Mouse (Mus musculus): ENCODE measurements around the gene Gsx1. TPM values are rescaled to one million over a fixed set of nuclear protein-coding genes. Genes with fewer than 3 reads are reported as not detected.

Gsx1 gene
- polyA plus RNA-seq, 1 experiment from 2014 or later = 8.6 TPM

DNA sequence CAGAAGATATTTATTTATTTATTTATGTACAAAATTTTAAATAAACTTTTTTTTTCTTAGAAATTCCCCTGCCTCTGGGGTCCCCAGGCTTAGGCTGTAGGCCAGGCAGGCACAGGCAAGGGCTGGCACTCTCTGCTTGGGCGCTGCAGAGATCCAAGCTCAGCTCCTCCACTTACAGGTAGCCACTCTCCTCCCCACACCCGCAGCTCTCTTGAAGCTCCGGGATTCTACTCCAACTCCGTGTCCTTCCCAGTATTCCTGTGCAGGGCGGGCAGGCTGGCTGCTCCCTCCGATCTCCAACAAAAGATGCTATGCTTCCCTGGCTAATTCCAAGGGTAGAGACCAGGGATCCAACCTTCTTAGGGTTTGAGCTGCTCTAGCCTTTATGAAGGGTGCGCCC, 2.4 kb downstream of the Gsx1 start:
- ATAC-seq (ENCODE audit: low FRiP score, low TSS enrichment) (no peak), DNase-seq (peak; percentile 16)
- no peaks in the 10 kb centered on the region for H3K36me3 ChIP-seq (ENCODE audit: control insufficient read depth, insufficient read depth, low read length)
- no peak overlapping the region for H3K9ac ChIP-seq (replicated peaks; ENCODE audit: low read length)
- WGBS = 2% methylated on average over 7 of the region's 7 CpGs
- H3K27ac ChIP-seq (replicated peaks; ENCODE audit: low read depth, low read length) = no peak overlapping the region
- H3K9me3 ChIP-seq (ENCODE audit: control insufficient read depth, low read length) = no peaks in the 10 kb centered on the region
- peak overlapping the region; percentile 19; the same call in 1 of the 2 replicates for H3K4me3 ChIP-seq (replicated peaks; ENCODE audit: low read depth, low read length)
- peaks cover 90% of the 10 kb centered on the region for H3K27me3 ChIP-seq (ENCODE audit: control insufficient read depth, insufficient read depth, low read length)
- H3K4me2 ChIP-seq (ENCODE audit: low read length) = peak overlapping the region; percentile 64
- H3K4me1 ChIP-seq (ENCODE audit: control insufficient read depth, insufficient read depth, low read length) = peaks cover 22% of the 10 kb centered on the region; the same call in 1 of the 2 replicates

DNA sequence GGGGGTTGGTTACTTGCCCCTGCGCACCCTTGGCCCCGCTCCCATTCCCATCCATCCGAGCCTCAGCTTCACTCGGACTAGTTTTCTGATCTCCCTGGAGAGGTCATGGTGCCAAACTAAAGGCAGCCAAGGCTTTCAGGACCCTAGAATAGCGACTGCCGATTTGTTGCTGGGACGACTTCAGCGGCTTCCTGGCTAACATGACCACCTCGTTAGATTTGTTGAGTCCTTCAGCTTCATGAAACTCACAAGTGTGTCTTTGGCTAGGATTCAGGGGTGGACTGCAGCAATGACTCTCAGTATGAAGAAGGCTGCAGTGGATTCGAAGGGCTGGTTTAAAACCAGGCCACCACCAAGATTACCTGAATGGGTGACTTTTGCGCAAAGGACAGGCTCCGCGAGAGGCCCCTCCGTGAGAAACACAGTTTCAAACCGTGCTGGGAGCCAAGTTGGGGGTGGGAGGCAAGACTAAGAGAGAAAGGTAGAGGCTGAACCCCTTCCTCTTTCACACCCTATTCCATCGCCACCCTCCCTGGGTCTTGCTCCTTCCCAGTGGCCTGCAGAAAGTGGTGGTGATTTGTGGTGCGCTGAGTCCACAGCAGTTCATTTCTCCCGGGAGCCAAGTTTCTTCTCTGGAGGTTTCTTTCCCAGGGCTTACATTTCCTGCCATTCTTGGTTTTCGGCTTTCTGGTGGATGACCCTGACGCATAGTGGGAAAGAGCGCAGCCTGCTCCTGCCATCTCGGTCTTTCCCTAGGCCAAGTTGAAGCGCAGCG, 3.5 kb downstream of the Gsx1 start:
- H3K4me1 ChIP-seq (ENCODE audit: control insufficient read depth, insufficient read depth, low read length) = peaks cover 17% of the 10 kb centered on the region; the same call in 1 of the 2 replicates
- H3K9ac ChIP-seq (replicated peaks; ENCODE audit: low read length) = no peak overlapping the region
- peaks cover 95% of the 10 kb centered on the region for H3K27me3 ChIP-seq (ENCODE audit: control insufficient read depth, insufficient read depth, low read length)
- H3K4me3 ChIP-seq (replicated peaks; ENCODE audit: low read depth, low read length) = peak overlapping the region; percentile 19; the same call in 1 of the 2 replicates
- peak overlapping the region; percentile 64 for H3K4me2 ChIP-seq (ENCODE audit: low read length)
- ATAC-seq (ENCODE audit: low FRiP score, low TSS enrichment) (no peak), DNase-seq (peak; percentile 14)
- no peaks in the 10 kb centered on the region for H3K36me3 ChIP-seq (ENCODE audit: control insufficient read depth, insufficient read depth, low read length)
- no peaks in the 10 kb centered on the region for H3K9me3 ChIP-seq (ENCODE audit: control insufficient read depth, low read length)
- no peak overlapping the region for H3K27ac ChIP-seq (replicated peaks; ENCODE audit: low read depth, low read length)
- WGBS = 3% methylated on average over 24 of the region's 24 CpGs

DNA sequence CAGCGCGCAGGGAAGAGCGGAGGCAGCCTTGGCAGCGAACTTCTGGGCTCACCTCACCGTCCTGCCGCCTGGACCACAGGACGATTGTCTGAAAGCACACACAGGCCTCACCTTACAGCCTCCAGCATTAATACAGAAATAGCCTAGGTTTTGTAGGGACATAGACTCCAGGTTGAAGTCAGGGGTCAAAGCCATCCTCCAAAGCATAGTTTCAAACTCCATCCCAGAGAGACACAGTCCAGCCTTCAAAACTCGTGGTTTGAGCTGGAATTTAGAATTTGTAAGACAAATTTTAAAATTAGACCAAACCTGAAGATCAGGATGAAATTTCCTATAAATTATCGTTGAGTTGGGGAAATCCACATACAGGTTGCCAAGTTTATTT, 4.1 kb downstream of the Gsx1 start:
- DNase-seq (peak; percentile 5), ATAC-seq (ENCODE audit: low FRiP score, low TSS enrichment) (no peak)
- no peaks in the 10 kb centered on the region for H3K36me3 ChIP-seq (ENCODE audit: control insufficient read depth, insufficient read depth, low read length)
- H3K9me3 ChIP-seq (ENCODE audit: control insufficient read depth, low read length) = no peaks in the 10 kb centered on the region
- no peak overlapping the region for H3K4me3 ChIP-seq (replicated peaks; ENCODE audit: low read depth, low read length)
- H3K4me2 ChIP-seq (ENCODE audit: low read length) = peak overlapping the region; percentile 64; the same call in 1 of the 2 replicates
- no peak overlapping the region for H3K9ac ChIP-seq (replicated peaks; ENCODE audit: low read length)
- H3K27me3 ChIP-seq (ENCODE audit: control insufficient read depth, insufficient read depth, low read length) = peaks cover 94% of the 10 kb centered on the region
- WGBS = 6% methylated on average over 9 of the region's 9 CpGs
- peaks cover 16% of the 10 kb centered on the region; the same call in 1 of the 2 replicates for H3K4me1 ChIP-seq (ENCODE audit: control insufficient read depth, insufficient read depth, low read length)
- no peak overlapping the region for H3K27ac ChIP-seq (replicated peaks; ENCODE audit: low read depth, low read length)

DNA sequence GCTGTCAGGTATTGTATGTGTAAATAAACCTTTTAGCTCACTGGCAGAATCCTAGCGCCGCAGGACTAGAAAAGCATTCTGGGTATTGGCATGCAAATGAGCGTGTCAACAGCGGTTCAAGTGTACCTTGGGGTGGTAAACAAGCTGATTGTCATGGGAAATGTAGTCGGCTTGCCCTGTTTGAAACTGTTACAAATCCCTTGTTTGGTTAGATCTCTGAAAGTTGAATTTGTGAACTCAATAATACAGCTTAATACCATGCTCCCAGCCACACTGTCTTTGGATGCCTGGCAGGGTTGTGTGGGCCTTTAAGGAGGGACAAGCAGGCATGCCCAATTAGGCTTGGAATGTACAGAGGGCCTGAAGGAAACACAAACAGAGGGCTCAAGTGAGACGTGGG, 16.4 kb downstream of the Gsx1 start:
- Histone ChIP-seq H3K9ac (replicated peaks; ENCODE audit: low read length) (no peak overlapping the region), H3K9me3 (ENCODE audit: control insufficient read depth, low read length) (no peaks in the 10 kb centered on the region), H3K4me3 (replicated peaks; ENCODE audit: low read depth, low read length) (no peak overlapping the region), H3K27me3 (ENCODE audit: control insufficient read depth, insufficient read depth, low read length) (no peaks in the 10 kb centered on the region; the same call in 1 of the 2 replicates), H3K4me1 (ENCODE audit: control insufficient read depth, insufficient read depth, low read length) (peaks cover 7% of the 10 kb centered on the region), H3K27ac (replicated peaks; ENCODE audit: low read depth, low read length) (no peak overlapping the region), H3K36me3 (ENCODE audit: control insufficient read depth, insufficient read depth, low read length) (no peaks in the 10 kb centered on the region), H3K4me2 (ENCODE audit: low read length) (0 out of 2 replicates have a peak overlapping the region, but pooled peaks have one; percentile 12)
- DNase-seq (peak; percentile 73), ATAC-seq (ENCODE audit: low FRiP score, low TSS enrichment) (no peak; the same call in 1 of the 2 replicates)
- 4% methylated on average over 6 of the region's 6 CpGs for WGBS

DNA sequence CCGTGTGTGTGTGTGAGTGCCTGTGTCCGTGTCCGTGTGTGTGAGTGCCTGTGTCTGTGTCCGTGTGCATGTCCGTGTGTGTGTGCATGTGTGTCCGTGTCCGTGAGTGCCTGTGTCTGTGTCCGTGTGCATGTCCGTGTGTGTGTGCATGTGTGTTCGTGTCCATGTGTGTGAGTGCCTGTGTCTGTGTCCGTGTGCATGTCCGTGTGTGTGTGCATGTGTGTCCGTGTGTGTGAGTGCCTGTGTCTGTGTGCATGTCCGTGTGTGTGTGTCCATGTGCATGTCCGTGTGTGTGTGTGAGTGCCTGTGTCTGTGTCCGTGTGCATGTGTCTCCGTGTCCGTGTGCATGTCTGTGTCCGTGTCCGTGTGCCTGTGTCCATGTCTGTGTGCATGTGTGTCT, 19.4 kb downstream of the Gsx1 start:
- ATAC-seq (ENCODE audit: low FRiP score, low TSS enrichment) = no peak
- no peak overlapping the region for H3K4me3 ChIP-seq (replicated peaks; ENCODE audit: low read depth, low read length)
- H3K27ac ChIP-seq (replicated peaks; ENCODE audit: low read depth, low read length) = no peak overlapping the region
- no peak for DNase-seq
- H3K9me3 ChIP-seq (ENCODE audit: control insufficient read depth, low read length) = no peaks in the 10 kb centered on the region
- no peaks in the 10 kb centered on the region for H3K36me3 ChIP-seq (ENCODE audit: control insufficient read depth, insufficient read depth, low read length)
- H3K27me3 ChIP-seq (ENCODE audit: control insufficient read depth, insufficient read depth, low read length) = no peaks in the 10 kb centered on the region
- H3K9ac ChIP-seq (replicated peaks; ENCODE audit: low read length) = no peak overlapping the region
- peaks cover 7% of the 10 kb centered on the region for H3K4me1 ChIP-seq (ENCODE audit: control insufficient read depth, insufficient read depth, low read length)
- H3K4me2 ChIP-seq (ENCODE audit: low read length) = no peak overlapping the region
- 97% methylated on average over 20 of the region's 20 CpGs for WGBS

DNA sequence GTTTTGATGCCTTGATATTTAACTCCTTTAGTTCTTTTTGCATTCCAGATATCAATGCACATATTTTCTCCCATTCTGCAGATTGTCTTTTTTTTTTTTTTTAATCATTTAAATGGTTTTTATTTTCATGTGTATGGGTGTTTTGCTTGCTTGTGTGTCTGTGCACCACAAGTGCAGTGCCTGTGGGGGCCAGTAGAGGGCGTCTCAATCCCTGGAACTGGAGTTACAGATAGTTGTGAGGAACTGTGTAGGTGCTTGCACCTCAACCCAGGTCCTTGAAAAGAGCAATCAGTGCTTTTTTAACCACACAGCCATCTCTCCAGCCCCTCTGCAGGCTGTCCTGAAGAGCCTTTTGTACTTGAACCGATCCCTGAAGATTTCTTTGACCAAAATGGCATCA, 20.0 kb downstream of the Gsx1 start:
- no peaks in the 10 kb centered on the region for H3K36me3 ChIP-seq (ENCODE audit: control insufficient read depth, insufficient read depth, low read length)
- no peak overlapping the region for H3K9ac ChIP-seq (replicated peaks; ENCODE audit: low read length)
- no peak overlapping the region for H3K4me2 ChIP-seq (ENCODE audit: low read length)
- H3K27ac ChIP-seq (replicated peaks; ENCODE audit: low read depth, low read length) = no peak overlapping the region
- 78% methylated on average over 2 of the region's 2 CpGs for WGBS
- H3K9me3 ChIP-seq (ENCODE audit: control insufficient read depth, low read length) = no peaks in the 10 kb centered on the region
- ATAC-seq (ENCODE audit: low FRiP score, low TSS enrichment) = no peak
- no peak for DNase-seq
- H3K4me1 ChIP-seq (ENCODE audit: control insufficient read depth, insufficient read depth, low read length) = peaks cover 7% of the 10 kb centered on the region
- no peak overlapping the region for H3K4me3 ChIP-seq (replicated peaks; ENCODE audit: low read depth, low read length)
- H3K27me3 ChIP-seq (ENCODE audit: control insufficient read depth, insufficient read depth, low read length) = no peaks in the 10 kb centered on the region

DNA sequence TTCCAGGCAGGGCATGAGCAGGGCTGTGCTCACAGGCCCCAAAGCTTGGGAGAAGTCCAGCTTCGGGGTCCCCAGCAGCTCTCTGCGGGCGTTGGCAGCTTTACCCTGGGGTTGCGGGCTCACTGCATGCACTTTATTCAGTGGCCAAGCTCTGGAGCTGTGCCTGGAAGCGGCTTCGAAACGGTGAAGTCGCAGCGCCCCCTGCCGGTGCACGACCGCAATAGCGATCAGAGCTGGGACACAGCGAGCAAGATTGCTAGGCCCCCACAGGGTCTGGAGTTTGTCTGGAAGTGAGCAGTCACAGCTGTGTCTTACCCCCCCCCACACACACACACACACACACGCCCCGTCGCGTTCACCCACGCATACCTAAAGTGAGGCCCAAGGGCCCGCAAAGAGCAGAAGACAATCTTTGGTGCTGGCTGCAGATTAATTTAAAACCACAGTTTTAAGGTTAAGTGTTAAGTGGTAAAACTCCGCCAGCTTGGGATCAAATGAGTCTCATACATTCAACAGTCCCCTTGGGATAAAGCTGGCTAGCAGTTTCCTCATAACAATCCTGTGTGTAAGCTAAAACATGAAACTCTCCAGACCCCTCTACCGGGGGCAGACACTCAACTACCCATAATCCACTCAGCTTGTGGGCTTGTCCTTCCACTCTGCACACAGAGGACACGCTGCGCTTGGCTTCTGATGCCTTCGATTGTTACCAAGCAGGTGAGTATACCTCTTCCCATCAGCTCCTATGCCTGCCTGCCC, 39.0 kb downstream of the Gsx1 start:
- Histone ChIP-seq H3K9me3 (ENCODE audit: control insufficient read depth, low read length) (no peaks in the 10 kb centered on the region), H3K36me3 (ENCODE audit: control insufficient read depth, insufficient read depth, low read length) (no peaks in the 10 kb centered on the region), H3K4me2 (ENCODE audit: low read length) (peak overlapping the region; percentile 7; the same call in 1 of the 2 replicates), H3K27ac (replicated peaks; ENCODE audit: low read depth, low read length) (no peak overlapping the region), H3K27me3 (ENCODE audit: control insufficient read depth, insufficient read depth, low read length) (peaks cover 43% of the 10 kb centered on the region), H3K4me1 (ENCODE audit: control insufficient read depth, insufficient read depth, low read length) (no peaks in the 10 kb centered on the region), H3K4me3 (replicated peaks; ENCODE audit: low read depth, low read length) (no peak overlapping the region), H3K9ac (replicated peaks; ENCODE audit: low read length) (no peak overlapping the region)
- ATAC-seq (ENCODE audit: low FRiP score, low TSS enrichment) (peak; percentile 43; the same call in 1 of the 2 replicates), DNase-seq (peak; percentile 92)
- WGBS = 16% methylated on average over 25 of the region's 25 CpGs

DNA sequence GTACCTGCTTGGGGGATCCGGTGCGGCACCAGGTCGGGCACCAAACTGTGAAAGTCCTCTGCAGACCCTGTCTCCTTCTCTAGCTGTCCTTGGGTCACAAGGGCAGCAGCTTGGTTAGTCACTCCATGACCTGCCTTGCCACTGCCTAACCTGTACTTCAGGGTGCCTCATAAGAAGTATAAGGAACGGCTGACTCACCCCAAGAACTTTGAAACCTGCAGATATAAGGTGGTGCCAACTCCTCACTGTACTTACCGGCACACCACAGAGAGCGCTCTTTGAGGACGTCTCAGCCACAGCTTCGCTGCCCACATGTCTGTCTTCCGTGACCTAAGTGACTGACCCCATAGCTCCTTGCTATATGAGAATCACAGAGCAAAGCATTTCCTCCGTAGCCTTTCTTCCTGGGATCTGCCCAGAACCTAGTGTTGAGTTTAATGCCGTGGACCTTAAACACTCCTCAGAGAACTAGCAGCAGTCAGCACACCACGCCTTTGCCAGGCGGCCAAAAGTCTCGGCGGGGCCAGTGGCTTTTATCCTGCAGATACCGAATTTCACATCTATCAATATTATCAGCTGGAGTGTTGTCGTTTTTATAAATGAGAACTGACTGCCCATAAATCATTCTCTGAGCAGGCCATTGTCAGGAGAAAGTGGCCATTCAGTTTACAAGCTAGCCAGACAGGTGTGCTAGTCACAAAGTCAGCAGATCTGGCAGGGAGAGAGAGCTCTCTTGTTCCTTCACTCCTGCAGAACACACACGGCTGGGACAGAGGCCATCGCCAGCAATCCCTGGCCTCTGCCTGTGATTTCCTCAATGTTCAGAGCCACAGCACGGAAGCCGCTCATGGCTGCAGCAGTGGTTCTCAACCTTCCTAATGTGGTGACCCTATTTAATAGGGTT, 47.2 kb downstream of the Gsx1 start:
- H3K27ac ChIP-seq (replicated peaks; ENCODE audit: low read depth, low read length) = no peak overlapping the region
- no peaks in the 10 kb centered on the region for H3K9me3 ChIP-seq (ENCODE audit: control insufficient read depth, low read length)
- DNase-seq (no peak), ATAC-seq (ENCODE audit: low FRiP score, low TSS enrichment) (no peak)
- H3K36me3 ChIP-seq (ENCODE audit: control insufficient read depth, insufficient read depth, low read length) = no peaks in the 10 kb centered on the region
- H3K4me3 ChIP-seq (replicated peaks; ENCODE audit: low read depth, low read length) = no peak overlapping the region
- H3K27me3 ChIP-seq (ENCODE audit: control insufficient read depth, insufficient read depth, low read length) = no peaks in the 10 kb centered on the region
- no peak overlapping the region for H3K4me2 ChIP-seq (ENCODE audit: low read length)
- H3K4me1 ChIP-seq (ENCODE audit: control insufficient read depth, insufficient read depth, low read length) = no peaks in the 10 kb centered on the region
- no peak overlapping the region for H3K9ac ChIP-seq (replicated peaks; ENCODE audit: low read length)
- 86% methylated on average over 21 of the region's 21 CpGs for WGBS
